Mouse (Mus musculus): Measurements from ENCODE around the gene Tesk1.

DNA sequence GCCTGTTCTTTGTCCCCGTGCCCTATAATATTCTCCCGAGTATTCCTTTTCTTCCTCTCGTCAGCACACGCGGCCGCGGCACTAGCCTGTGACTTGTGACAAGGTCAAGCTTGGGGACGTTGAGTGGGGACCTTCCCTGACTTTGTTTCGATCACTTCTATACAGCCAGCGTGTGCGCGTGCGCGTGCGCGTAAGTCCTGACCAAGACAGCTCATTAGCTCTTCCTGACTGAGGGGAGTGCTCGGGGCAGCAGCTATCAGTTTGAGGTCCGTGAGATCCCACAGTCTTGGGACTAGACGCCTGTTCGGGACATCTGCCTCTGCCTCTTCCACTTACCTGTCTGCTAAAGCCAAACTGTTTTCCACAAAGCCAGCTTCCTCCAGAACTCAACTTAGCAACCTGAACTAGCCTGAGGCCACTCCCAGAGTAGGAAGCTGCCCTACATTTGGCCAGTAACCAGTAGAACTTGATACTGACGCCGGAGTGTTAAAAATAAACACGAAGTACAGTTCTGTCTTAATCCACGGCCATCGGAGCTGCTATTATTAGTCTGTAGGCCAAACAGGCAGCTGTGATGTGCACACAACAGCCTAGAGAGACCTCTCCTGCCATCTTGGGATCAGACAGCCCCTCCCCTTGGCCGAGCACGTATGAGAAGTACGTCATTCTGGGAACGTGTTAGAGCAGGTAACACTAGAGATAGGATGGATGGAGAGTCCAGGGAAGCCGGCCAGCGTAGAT is 42.2 kb upstream of the Tesk1 start:
- TF ChIP-seq POLR2A (IDR thresholded peaks at IDR 0.05; ENCODE audit: extremely low read depth, insufficient read depth, low read length) (no peak), CTCF (IDR thresholded peaks at IDR 0.05; ENCODE audit: extremely low read depth, insufficient read depth, low read length) (no peak)
